Mouse (Mus musculus) hindbrain, embryonic 10.5 days (tissue): Measurements from ENCODE around the gene Dnttip1. TPM values are rescaled to one million over a fixed set of nuclear protein-coding genes. Genes with fewer than 3 reads are reported as not detected.
"Not testable (repeated sequence)": the region's sequence is repeated elsewhere in the genome, so short reads cannot be mapped to it uniquely, and the experiment has no call there.

Source experiments
- DNase-seq: peaks from one replicate; pipeline ENCODE4 v3.0.0-alpha.2; 2017; ENCODE audit warnings: low spot score
- H3K27ac ChIP-seq: fragments of 300-500 bp; sonication (generic); 2 replicates; pipeline ENCODE4 v1.5.1; 2016; ENCODE audit warnings: mild to moderate bottlenecking, moderate library complexity
- H3K27me3 ChIP-seq: fragments of 300-500 bp; sonication (generic); 2 replicates; pipeline ENCODE4 v1.6.1; 2016; ENCODE audit warnings: mild to moderate bottlenecking; ENCODE audit not compliant: poor library complexity, insufficient read depth, severe bottlenecking
- H3K36me3 ChIP-seq: fragments of 300-500 bp; sonication (generic); 2 replicates; pipeline ENCODE4 v1.6.1; 2016; ENCODE audit warnings: mild to moderate bottlenecking, moderate library complexity
- H3K4me1 ChIP-seq: fragments of 300-500 bp; sonication (generic); replicated peaks from 2 replicates; pipeline ENCODE4 v1.6.1; 2016; ENCODE audit warnings: mild to moderate bottlenecking
- H3K4me3 ChIP-seq: fragments of 300-500 bp; sonication (generic); 2 replicates; pipeline ENCODE4 v1.5.1; 2016; ENCODE audit warnings: mild to moderate bottlenecking, moderate library complexity
- H3K9me3 ChIP-seq: fragments of 300-500 bp; sonication (generic); 2 replicates; pipeline ENCODE4 v1.6.1; 2016; ENCODE audit warnings: mild to moderate bottlenecking, moderate library complexity
- WGBS: fragments of 180-500 bp; shearing (Covaris S2); methylation state at CpG from one replicate; pipeline ENCODE4 v1.1.7; 2016; 5-methylcytosine and 5-hydroxymethylcytosine counted together
- polyA plus RNA-seq: library from polyadenylated mRNA; unstranded; fragments of >200 nt; fragmentation: Nextera tagmentation; extraction: Ambion mirVana; gene quantifications from 2 replicates; pipeline ENCODE4 v1.2.1, GENCODE M21; 2016

Gene Dnttip1
- polyA plus RNA-seq, 1 experiment from 2014 or later = 87.4 TPM

DNA sequence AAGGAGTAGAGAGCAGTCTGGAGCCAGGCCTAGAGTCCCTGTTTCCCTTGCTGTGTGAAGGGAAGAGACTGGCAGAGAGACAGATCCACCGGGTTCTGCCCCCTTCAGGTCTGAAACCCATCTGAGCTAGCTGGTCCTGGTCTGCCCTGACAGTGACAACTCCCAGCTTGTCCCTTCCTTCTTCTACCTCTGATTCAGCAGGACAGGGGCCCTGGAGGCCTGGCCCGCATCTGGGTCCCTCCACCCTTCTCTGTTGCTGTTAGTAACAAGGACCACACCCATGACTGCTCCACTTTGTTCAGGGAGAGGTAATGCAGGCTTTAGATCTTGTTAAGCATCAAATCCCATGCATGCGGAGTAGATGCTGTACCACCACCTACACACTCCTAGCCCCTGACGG is 42.6 kb downstream of the Dnttip1 start:
- no peak overlapping the region for H3K27ac ChIP-seq
- H3K36me3 ChIP-seq = peaks cover 47% of the 10 kb centered on the region
- DNase-seq = no peak
- WGBS = 70% methylated on average over 4 of the region's 4 CpGs
- no peak overlapping the region for H3K4me3 ChIP-seq
- peaks cover 7% of the 10 kb centered on the region; the same call in 1 of the 2 replicates for H3K27me3 ChIP-seq
- H3K9me3 ChIP-seq = no peaks in the 10 kb centered on the region
- H3K4me1 ChIP-seq = peaks cover 35% of the 10 kb centered on the region

DNA sequence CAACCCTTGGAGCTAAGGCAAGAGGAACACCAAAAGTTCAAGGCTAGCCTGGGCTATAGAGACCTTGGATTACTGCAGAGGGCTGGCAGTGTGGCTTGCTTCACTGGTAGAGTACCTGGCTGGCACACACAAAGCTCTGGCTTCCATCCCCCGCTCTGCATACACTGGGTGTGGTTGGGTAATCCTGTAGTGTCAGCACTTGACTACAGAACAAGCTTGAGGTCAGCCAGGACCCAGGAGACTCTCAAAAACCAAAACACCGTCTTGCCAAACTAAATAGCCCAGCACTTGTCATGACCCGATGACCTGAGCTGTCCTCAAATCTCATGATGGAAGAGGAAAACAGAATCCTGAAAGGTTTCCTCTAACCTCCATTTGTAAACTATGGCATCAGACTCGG is 44.7 kb downstream of the Dnttip1 start:
- 83% methylated on average over 4 of the region's 4 CpGs for WGBS
- Histone ChIP-seq H3K4me1 (peaks cover 26% of the 10 kb centered on the region), H3K27me3 (peaks cover 7% of the 10 kb centered on the region; the same call in 1 of the 2 replicates), H3K9me3 (no peaks in the 10 kb centered on the region), H3K4me3 (no peak overlapping the region), H3K36me3 (peaks cover 65% of the 10 kb centered on the region), H3K27ac (no peak overlapping the region)
- no peak for DNase-seq

DNA sequence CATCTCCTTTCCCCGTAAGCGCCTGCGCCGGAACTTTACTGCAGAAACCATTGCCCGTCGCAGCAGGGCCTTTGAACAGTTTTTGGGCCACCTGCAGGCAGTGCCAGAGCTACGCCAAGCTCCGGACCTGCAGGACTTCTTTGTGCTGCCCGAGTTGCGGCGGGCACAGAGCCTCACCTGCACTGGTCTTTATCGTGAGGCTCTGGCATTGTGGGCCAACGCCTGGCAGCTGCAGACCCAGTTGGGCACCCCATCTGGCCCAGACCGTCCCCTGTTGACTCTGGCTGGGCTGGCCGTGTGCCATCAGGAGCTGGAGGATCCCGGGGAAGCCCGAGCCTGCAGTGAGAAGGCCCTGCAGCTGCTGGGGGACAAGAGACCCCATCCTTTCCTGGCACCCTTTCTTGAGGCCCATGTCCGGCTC is 46.1 kb downstream of the Dnttip1 start:
- H3K36me3 ChIP-seq = peaks cover 79% of the 10 kb centered on the region
- peaks cover 12% of the 10 kb centered on the region for H3K4me1 ChIP-seq
- WGBS = 92% methylated on average over 18 of the region's 18 CpGs

DNA sequence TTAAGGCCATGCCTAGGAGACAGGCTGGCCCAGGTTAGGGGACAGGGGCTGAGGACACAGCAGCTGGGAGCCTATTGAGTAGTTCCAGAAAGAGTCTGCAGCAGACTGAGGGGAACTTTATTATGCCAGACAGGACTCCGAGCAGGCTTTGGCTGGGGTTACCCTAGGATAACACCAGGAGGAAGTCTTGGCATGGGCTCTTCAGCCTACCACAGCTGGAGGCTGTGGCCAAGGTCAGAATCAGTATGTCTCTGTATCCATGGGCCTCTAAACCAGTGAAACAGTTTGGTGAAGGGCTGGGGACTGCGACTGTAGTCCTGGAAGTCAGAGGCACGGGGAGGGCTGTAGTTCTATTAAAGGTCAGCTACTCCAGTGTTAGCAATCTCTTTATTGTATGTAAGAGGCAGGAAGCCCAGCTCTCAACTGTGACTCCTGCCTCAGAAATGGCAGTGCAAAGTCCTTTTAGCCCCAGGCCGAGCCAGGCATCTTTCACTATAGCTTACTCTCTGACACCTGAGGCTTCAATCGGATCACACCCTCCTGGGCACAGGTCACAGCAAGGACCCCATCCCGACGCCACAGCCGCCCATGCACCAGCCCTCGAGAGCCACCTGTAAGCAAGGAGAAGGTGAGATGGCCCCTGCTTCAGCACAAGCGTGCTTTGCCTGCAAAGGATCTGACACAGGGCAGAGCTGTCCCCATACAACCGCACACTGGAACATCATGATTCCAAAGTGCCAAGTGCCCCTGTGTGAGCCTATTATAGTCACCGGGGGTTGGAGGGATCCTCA is 46.8 kb downstream of the Dnttip1 start:
- no peaks in the 10 kb centered on the region for H3K9me3 ChIP-seq
- H3K27me3 ChIP-seq = no peaks in the 10 kb centered on the region
- 93% methylated on average over 12 of the region's 12 CpGs for WGBS
- H3K4me3 ChIP-seq = no peak overlapping the region
- no peak for DNase-seq
- H3K27ac ChIP-seq = no peak overlapping the region
- H3K36me3 ChIP-seq = peaks cover 84% of the 10 kb centered on the region
- peaks cover 10% of the 10 kb centered on the region for H3K4me1 ChIP-seq

More for the DNA sequence above, 46.1 kb downstream of the Dnttip1 start:
- Histone ChIP-seq H3K4me3 (no peak overlapping the region), H3K9me3 (no peaks in the 10 kb centered on the region), H3K27me3 (peaks cover 4% of the 10 kb centered on the region; the same call in 1 of the 2 replicates), H3K27ac (no peak overlapping the region)
- no peak for DNase-seq

DNA sequence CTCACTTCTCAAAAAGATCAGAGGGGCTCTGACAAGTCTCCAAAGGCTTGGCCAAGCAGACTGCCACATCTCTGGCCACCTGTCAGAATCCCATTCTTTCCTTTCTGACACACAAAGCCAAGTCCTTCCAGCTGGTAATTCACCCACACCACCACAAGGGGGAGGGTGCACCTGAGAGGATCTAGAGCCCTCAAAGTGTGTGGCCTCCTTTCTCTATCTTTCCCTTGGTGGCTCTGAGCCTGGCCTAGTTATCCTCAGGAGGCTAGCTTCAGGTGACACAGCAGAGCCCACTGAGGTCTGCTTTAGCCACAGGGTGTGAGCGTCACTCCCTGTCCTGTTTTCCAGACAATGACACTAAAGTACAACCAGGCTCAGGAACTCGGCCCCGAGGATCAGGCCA is 47.5 kb downstream of the Dnttip1 start:
- Histone ChIP-seq H3K9me3 (no peaks in the 10 kb centered on the region), H3K4me1 (peaks cover 8% of the 10 kb centered on the region), H3K27ac (no peak overlapping the region), H3K36me3 (peaks cover 91% of the 10 kb centered on the region), H3K27me3 (no peaks in the 10 kb centered on the region), H3K4me3 (no peak overlapping the region)
- WGBS = 87% methylated on average over 3 of the region's 3 CpGs
- peak; percentile 63 for DNase-seq

DNA sequence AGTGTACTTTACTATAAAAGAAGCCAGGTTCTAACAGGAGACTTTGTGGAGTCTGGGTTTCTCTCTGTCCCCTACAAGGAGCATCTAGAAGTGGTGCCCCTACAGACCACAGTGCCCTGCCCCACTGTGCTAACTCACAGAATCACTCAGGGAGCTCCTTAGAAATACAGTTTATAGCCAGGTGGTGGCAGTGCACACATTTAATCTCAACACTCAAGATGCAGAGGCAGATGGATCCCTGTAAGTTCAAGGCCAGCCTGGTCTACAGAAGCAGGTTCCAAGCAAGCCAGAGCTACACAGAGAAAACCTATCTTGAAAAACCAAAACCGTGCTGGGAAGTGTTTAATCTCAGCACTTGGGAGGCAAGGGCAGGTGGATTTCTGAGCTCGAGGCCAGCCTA is 48.0 kb downstream of the Dnttip1 start:
- H3K4me3 ChIP-seq = no peak overlapping the region; the same call in 1 of the 2 replicates
- 87% methylated on average over 2 of the region's 2 CpGs for WGBS
- no peak for DNase-seq
- no peaks in the 10 kb centered on the region for H3K9me3 ChIP-seq
- no peak overlapping the region for H3K27ac ChIP-seq
- peaks cover 3% of the 10 kb centered on the region; the same call in 1 of the 2 replicates for H3K4me1 ChIP-seq
- H3K27me3 ChIP-seq = no peaks in the 10 kb centered on the region
- peaks cover 91% of the 10 kb centered on the region for H3K36me3 ChIP-seq

DNA sequence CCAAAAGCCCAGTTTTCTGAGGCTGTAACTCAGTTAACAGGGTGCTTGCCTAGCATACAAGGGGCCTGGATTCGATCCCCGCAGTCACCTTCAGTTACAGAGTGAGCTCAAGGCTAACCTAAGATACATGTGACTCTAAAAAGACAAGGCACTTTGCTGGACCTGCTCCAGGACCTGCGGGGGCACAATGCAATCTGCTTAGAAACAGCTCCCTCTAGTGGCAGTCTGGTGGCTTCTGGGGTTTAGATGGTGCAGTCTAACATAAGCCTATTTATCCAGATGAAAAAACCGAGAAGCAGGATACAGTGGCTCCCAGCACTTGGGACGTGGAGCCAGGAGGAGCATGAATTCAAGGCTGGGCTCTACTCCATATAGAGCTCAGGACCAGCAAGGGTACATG is 48.5 kb downstream of the Dnttip1 start:
- 43% methylated on average over 5 of the region's 5 CpGs for WGBS
- Histone ChIP-seq H3K9me3 (no peaks in the 10 kb centered on the region), H3K36me3 (peaks cover 93% of the 10 kb centered on the region), H3K4me3 (no peak overlapping the region), H3K27me3 (no peaks in the 10 kb centered on the region), H3K27ac (no peak overlapping the region), H3K4me1 (no peaks in the 10 kb centered on the region)
- peak; percentile 80 for DNase-seq

DNA sequence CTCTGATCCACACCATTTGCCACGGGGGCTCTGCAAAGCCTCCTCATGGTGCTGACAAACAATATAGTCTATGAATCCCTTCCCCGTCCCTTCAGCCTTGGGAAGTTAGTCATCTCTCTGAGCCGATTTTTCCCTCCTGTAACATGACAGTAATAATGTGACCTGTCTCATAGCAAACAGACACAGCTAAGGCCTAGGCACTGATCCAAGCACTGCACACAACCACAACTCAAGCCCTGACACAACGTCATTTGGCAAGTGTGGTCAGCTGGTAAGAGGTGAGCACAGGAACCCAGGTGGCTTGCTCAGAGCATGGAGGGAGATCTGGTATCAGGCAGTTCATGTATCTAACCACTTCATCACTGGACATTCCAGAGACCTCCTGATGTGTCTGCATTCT is 50.1 kb downstream of the Dnttip1 start:
- Histone ChIP-seq H3K27ac (no peak overlapping the region), H3K27me3 (no peaks in the 10 kb centered on the region), H3K4me1 (no peaks in the 10 kb centered on the region), H3K36me3 (peaks cover 95% of the 10 kb centered on the region), H3K4me3 (no peak overlapping the region), H3K9me3 (no peaks in the 10 kb centered on the region)
- no peak for DNase-seq
- 90% methylated on average over 4 of the region's 4 CpGs for WGBS

DNA sequence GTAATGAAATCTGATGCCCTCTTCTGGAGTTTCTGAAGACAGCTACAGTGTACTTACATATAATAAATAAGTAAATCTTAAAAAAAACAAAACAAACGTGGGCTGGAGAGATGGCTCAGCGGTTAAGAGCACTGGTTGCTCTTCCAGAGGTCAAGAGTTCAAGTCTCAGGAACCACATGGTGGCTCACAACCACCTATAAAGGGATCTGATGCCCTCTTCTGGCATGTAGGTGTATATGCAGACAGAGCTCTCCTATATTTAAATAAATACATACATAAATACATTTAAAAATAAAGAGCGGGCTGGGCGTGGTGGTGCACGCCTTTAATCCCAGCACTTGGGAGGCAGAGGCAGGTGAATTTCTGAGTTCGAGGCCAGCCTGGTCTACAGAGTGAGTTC is 52.8 kb downstream of the Dnttip1 start:
- H3K27me3 ChIP-seq, DNase-seq, H3K27ac ChIP-seq, H3K4me1 ChIP-seq, H3K9me3 ChIP-seq, H3K4me3 ChIP-seq: not testable (repeated sequence)
- H3K36me3 ChIP-seq = peaks cover 89% of the 10 kb centered on the region
- 84% methylated on average over 6 of the region's 6 CpGs for WGBS

DNA sequence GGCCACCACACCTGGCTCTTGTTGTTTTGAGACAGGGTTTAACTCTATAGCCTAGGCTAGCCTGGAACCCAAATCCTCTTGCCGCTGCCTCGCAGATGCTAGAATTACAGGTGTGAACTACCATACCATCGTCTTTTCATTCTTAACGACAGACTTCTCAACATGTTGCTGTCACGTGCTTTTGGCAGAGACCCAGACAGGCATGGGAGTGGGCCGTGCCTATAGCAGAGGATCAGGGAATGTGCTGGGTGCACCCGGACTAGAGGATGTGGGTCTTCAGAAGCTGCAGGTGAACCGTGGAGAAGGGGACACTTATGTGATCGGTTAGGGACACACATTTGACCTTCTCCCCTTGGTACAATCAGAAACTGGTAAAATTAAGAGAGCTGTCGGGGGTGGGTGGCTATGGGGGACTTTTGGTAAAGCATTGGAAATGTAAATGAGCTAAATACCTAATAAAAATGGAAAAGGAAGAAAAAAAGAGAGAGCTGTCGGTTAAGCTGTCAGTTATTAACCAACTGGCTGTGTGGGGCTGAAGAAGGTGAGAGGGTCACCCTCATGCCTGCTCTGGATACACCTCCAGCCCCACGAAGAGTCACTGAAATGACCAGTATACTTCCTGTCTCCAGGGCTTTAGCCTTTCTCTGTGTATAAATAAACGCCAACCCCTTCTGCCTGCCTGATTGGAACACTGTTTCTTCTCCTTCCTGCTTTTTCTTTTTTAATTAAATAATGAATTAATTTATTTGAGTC is 54.6 kb downstream of the Dnttip1 start:
- Histone ChIP-seq H3K4me1 (peaks cover 18% of the 10 kb centered on the region), H3K27ac (no peak overlapping the region), H3K27me3 (no peaks in the 10 kb centered on the region), H3K9me3 (no peaks in the 10 kb centered on the region), H3K4me3 (no peak overlapping the region), H3K36me3 (peaks cover 73% of the 10 kb centered on the region)
- WGBS = 91% methylated on average over 13 of the region's 13 CpGs
- no peak for DNase-seq

DNA sequence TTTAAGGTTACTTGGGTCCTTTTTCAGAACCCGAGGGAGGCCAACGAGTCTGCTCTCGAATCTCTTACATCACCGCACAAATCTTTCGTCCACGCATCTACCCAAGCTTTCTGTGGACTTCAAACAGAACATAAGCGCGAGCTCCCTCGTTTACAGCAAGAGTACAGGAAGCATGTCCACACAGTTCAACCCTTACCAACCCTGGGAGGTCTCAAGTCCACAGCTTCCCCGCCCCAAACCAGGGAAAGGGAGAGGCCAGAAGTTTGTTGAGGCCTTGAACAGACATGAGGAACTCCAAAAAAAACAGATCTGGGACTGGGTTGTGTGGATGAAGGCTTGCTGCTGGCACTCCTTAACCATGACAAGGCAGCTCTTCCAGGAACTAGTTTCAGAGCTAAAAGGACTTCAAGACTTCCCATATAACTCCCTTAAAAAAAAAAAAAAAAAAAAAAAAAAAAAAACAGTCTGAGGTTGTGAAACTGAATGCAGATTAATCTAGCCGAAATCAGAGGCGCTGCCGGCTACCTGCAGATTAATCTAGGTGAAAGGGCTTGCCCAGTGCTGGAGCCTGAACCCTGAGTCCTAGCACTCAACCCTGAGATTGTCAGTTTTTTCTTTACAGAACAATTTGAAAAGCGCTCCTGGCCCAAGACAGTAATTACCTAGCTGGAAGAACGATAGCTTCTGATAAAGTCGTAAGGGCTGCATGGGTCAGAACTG is 57.6 kb downstream of the Dnttip1 start:
- Histone ChIP-seq H3K9me3 (no peaks in the 10 kb centered on the region), H3K27ac (no peak overlapping the region), H3K4me3 (peak overlapping the region; percentile 85), H3K27me3 (no peaks in the 10 kb centered on the region), H3K36me3 (peaks cover 45% of the 10 kb centered on the region), H3K4me1 (peaks cover 27% of the 10 kb centered on the region)
- WGBS = 95% methylated on average over 16 of the region's 16 CpGs
- DNase-seq = no peak

DNA sequence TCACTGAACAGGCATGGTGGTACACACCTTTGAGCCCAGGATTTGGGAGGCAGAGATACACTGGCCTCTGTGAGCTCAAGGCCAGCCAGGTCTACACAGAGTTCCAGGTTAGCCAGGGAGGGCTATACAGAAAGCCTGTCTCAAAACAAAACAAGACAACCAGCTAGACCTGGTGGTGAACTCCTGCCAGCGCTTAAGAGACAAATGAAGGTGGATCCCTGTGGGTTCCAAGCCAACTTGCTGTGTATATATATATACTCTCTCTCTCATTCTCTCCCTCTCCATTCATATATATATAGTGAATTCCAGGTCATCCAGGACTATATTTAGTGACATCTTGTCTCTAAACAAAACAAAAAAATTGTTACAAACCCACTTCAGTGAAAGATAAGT is 58.1 kb downstream of the Dnttip1 start:
- 72% methylated on average over 1 of the region's 1 CpGs for WGBS
- no peak for DNase-seq

More for the DNA sequence above, 58.1 kb downstream of the Dnttip1 start:
- no peaks in the 10 kb centered on the region for H3K9me3 ChIP-seq
- H3K4me3 ChIP-seq = peak overlapping the region; percentile 85
- H3K27ac ChIP-seq = peak overlapping the region; percentile 92
- peaks cover 27% of the 10 kb centered on the region for H3K4me1 ChIP-seq
- peaks cover 45% of the 10 kb centered on the region for H3K36me3 ChIP-seq
- H3K27me3 ChIP-seq = no peaks in the 10 kb centered on the region
